Mouse (Mus musculus): Measurements from ENCODE around the gene Slc22a14.
A peak's percentile ranks its signal among the peaks of the same experiment; 100 is the strongest.

DNA sequence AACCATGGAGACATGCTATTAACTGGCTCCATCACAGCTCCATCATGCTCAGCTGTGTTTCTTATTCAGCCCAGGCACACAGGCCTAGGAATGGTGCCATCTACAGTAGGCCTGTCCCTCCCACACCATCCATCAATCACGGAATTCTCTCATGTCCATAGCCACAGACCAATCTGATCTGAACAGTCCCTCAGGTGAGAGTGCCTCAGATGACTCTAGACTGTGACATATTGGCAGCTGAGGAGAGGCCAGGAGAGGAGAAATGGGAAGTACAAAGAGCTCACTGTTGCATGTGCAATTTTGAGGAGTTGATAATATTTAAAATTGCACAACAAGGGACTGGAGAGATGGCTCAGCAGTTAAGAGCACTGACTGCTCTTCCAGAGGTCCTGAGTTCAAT lies 29.5 kb upstream of the Slc22a14 start:
- TF ChIP-seq CTCF (IDR thresholded peaks at IDR 0.05; ENCODE audit: borderline replicate concordance, insufficient read depth, low read depth, low read length), result 0 out of 2 replicates have a peak, but pooled peaks have one; percentile 1
- TF ChIP-seq POLR2A (IDR thresholded peaks at IDR 0.05; ENCODE audit: borderline replicate concordance, insufficient read depth, low read length), result no peak

Data from cerebellum, adult 2 months (tissue).